Mouse (Mus musculus): Measurements from ENCODE around the gene Sh3pxd2a.
A peak's percentile ranks its signal among the peaks of the same experiment; 100 is the strongest.

Gene Sh3pxd2a

GRCm38 (mm10) chr19:47457711-47458503 lies 6.3 kb downstream of the Sh3pxd2a start:
- peak; percentile 55 for DNase-seq (ENCODE audit: low read depth)

GRCm38 (mm10) chr19:47456021-47456420 lies 8.2 kb downstream of the Sh3pxd2a start:
- peak; percentile 77 for DNase-seq (ENCODE audit: low read depth)

GRCm38 (mm10) chr19:47455001-47455755 lies 9.0 kb downstream of the Sh3pxd2a start:
- DNase-seq (ENCODE audit: low read depth), result no peak

- DNase-seq (ENCODE audit: low read depth), result no peak
These were observed 9.8 kb downstream of the Sh3pxd2a start for GRCm38 (mm10) chr19:47454167-47455000.

GRCm38 (mm10) chr19:47453352-47453751 lies 10.8 kb downstream of the Sh3pxd2a start:
- no peak for DNase-seq (ENCODE audit: low read depth)

GRCm38 (mm10) chr19:47452682-47453081 lies 11.5 kb downstream of the Sh3pxd2a start:
- no peak for DNase-seq (ENCODE audit: low read depth)

GRCm38 (mm10) chr19:47452211-47452610 lies 12.0 kb downstream of the Sh3pxd2a start:
- no peak for DNase-seq (ENCODE audit: low read depth)

GRCm38 (mm10) chr19:47451476-47452113 lies 12.6 kb downstream of the Sh3pxd2a start:
- no peak for DNase-seq (ENCODE audit: low read depth)

- DNase-seq (ENCODE audit: low read depth), result no peak
These were observed 13.7 kb downstream of the Sh3pxd2a start for GRCm38 (mm10) chr19:47450261-47451137.

- DNase-seq (ENCODE audit: low read depth), result no peak
These were observed 14.5 kb downstream of the Sh3pxd2a start for GRCm38 (mm10) chr19:47449513-47450227.

GRCm38 (mm10) chr19:47448618-47449151 lies 15.5 kb downstream of the Sh3pxd2a start:
- no peak for DNase-seq (ENCODE audit: low read depth)

GRCm38 (mm10) chr19:47446841-47447365 lies 17.3 kb downstream of the Sh3pxd2a start:
- peak; percentile 73 for DNase-seq (ENCODE audit: low read depth)

GRCm38 (mm10) chr19:47446130-47446529 lies 18.1 kb downstream of the Sh3pxd2a start:
- no peak for DNase-seq (ENCODE audit: low read depth)

GRCm38 (mm10) chr19:47445726-47446125 lies 18.5 kb downstream of the Sh3pxd2a start:
- no peak for DNase-seq (ENCODE audit: low read depth)

GRCm38 (mm10) chr19:47444488-47444887 lies 19.7 kb downstream of the Sh3pxd2a start:
- no peak for DNase-seq (ENCODE audit: low read depth)

GRCm38 (mm10) chr19:47442294-47442627 lies 21.9 kb downstream of the Sh3pxd2a start:
- DNase-seq (ENCODE audit: low read depth), result peak; percentile 56

- no peak for DNase-seq (ENCODE audit: low read depth)
These were observed 22.5 kb downstream of the Sh3pxd2a start for GRCm38 (mm10) chr19:47441541-47442293.

GRCm38 (mm10) chr19:47440967-47441366 lies 23.2 kb downstream of the Sh3pxd2a start:
- DNase-seq (ENCODE audit: low read depth), result no peak

GRCm38 (mm10) chr19:47440435-47440803 lies 23.8 kb downstream of the Sh3pxd2a start:
- DNase-seq (ENCODE audit: low read depth), result no peak
